16 mouse cellular contexts compared by ENCODE assay signal in the genomic region with DNA sequence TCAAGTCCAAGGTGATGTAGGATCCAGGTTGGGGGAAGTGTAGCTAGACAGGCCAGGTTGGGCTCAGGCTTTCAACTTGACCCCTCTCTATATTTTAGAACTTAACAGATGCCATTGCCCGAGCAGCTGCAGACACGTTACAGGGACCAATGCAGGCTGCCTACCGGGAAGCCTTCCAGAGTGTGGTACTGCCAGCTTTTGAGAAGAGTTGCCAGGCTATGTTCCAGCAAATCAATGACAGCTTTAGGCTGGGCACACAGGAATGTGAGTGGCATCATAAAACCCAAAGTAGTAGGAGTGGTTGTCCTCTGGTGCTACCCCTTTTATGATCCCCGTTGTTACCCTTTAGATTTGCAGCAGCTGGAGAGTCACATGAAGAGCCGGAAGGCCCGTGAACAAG. TPM values are rescaled to one million over a fixed set of nuclear protein-coding genes. Genes with fewer than 3 reads are reported as not detected.
DNase-seq lines count a peak whose midpoint lies in the region; ATAC-seq lines count a peak whose summit lies in the region.
"Had no signal": no experiment of that assay in that cellular context is flagged by ENCODE, and none has a peak within 500 bp of the region (broad histone marks: within the 10 kb centered on the region; RNA-seq: fewer than 3 reads in every experiment).

No protein-coding gene starts in this region.

- DNase-seq in heart, adult 11 months = peak; percentile 95
- peak; percentile 40 for DNase-seq in adipocyte (ENCODE audit: low spot score)
- DNase-seq in gastrocnemius, postnatal 10 days = peak; percentile 47
- DNase-seq in layer of hippocampus, adult 9-11 months = peak; percentile 83
- no peak for DNase-seq in ovary, postnatal 14 days (ENCODE audit: low spot score)
- DNase-seq: cerebellum, adult 9-10 months; kidney, adult 9 months; liver, postnatal 0 days; thymus, postnatal 4 days had no signal

- H3K27ac ChIP-seq in heart, embryonic 12.5 days (ENCODE audit: poor library complexity, severe bottlenecking) = no peak overlapping the region
- H3K27ac ChIP-seq in intestine, embryonic 16.5 days (ENCODE audit: low read length) = no peak overlapping the region
- H3K27ac ChIP-seq: hindbrain, embryonic 14.5 days; neural tube, embryonic 15.5 days had no signal

- no peak overlapping the region for H3K9ac ChIP-seq in heart, embryonic 12.5 days
- H3K9ac ChIP-seq in intestine, embryonic 16.5 days (ENCODE audit: low read depth, low read length) = no peak overlapping the region
- H3K9ac ChIP-seq: hindbrain, embryonic 14.5 days; liver, postnatal 0 days; neural tube, embryonic 15.5 days had no signal

- peaks cover 70% of the 10 kb centered on the region for H3K36me3 ChIP-seq in heart, embryonic 12.5 days
- peaks cover 37% of the 10 kb centered on the region for H3K36me3 ChIP-seq in intestine, embryonic 16.5 days (ENCODE audit: control insufficient read depth, insufficient read depth, low read length)

- no peaks in the 10 kb centered on the region for H3K9me3 ChIP-seq in heart, embryonic 12.5 days (replicated peaks)
- no peaks in the 10 kb centered on the region for H3K9me3 ChIP-seq in intestine, embryonic 16.5 days (ENCODE audit: control insufficient read depth, low read length)
- H3K9me3 ChIP-seq: neural tube, embryonic 15.5 days had no signal

- 90% methylated on average over 6 of the region's 6 CpGs for WGBS in heart, embryonic 12.5 days
- WGBS in intestine, embryonic 16.5 days = 92% methylated on average over 6 of the region's 6 CpGs

- no peak for ATAC-seq in heart, embryonic 12.5 days (ENCODE audit: insufficient number of reproducible peaks, low FRiP score)
- ATAC-seq in inflammation-experienced regulatory T-cells, adult 6 months = no peak
- no peak for ATAC-seq in intestine, embryonic 16.5 days
- ATAC-seq: liver, postnatal 0 days had no signal

- no peaks in the 10 kb centered on the region for H3K27me3 ChIP-seq in heart, embryonic 12.5 days (replicated peaks)
- H3K27me3 ChIP-seq in intestine, embryonic 16.5 days (replicated peaks; ENCODE audit: control insufficient read depth, insufficient read depth, low read length) = no peaks in the 10 kb centered on the region
- H3K27me3 ChIP-seq: neural tube, embryonic 15.5 days had no signal

- H3K4me2 ChIP-seq in heart, embryonic 12.5 days = no peak overlapping the region
- H3K4me2 ChIP-seq in intestine, embryonic 16.5 days (ENCODE audit: low read depth, low read length) = no peak overlapping the region
- H3K4me2 ChIP-seq: hindbrain, embryonic 14.5 days; neural tube, embryonic 15.5 days had no signal

- peaks cover 9% of the 10 kb centered on the region for H3K4me1 ChIP-seq in heart, embryonic 12.5 days (replicated peaks)
- H3K4me1 ChIP-seq in intestine, embryonic 16.5 days (ENCODE audit: control insufficient read depth, insufficient read depth, low read length) = no peaks in the 10 kb centered on the region

- no peak overlapping the region for H3K4me3 ChIP-seq in heart, embryonic 12.5 days
- H3K4me3 ChIP-seq in intestine, embryonic 16.5 days (ENCODE audit: low read length) = no peak overlapping the region
- H3K4me3 ChIP-seq: neural tube, embryonic 15.5 days had no signal

RNA-seq across cellular contexts. Expression of a gene that starts 2.5 kb away (rescaled TPM):
- polyA plus RNA-seq in heart, embryonic 12.5 days (2016; fragmentation: Nextera tagmentation; extraction: Ambion mirVana) = 0.31 and 0.35 TPM in 2 replicates
- under 1 TPM in 1 of 2 experiments, not detected in 1; 0.56 TPM for total RNA-seq in gastrocnemius, postnatal 10 days (2021)
- polyA plus RNA-seq in inflammation-experienced regulatory T-cells, adult 6 months (2017; shearing (Covaris generic)) = 1 to 10 TPM in 2 of 3 experiments, not detected in 1; 1.2 to 1.8 TPM
- polyA plus RNA-seq in intestine, embryonic 16.5 days (2015; fragmentation: Nextera tagmentation; extraction: Ambion mirVana) = 0.29 and 0.33 TPM in 2 replicates
- total RNA-seq: MEL; monocyte, adult 5-6 weeks had no signal
- polyA plus RNA-seq: liver, postnatal 0 days had no signal

RNA-seq across cellular contexts. Expression of a gene that starts 9.4 kb away (rescaled TPM):
- 27.1 and 27.4 TPM in 2 replicates for polyA plus RNA-seq in heart, embryonic 12.5 days (2016; fragmentation: Nextera tagmentation; extraction: Ambion mirVana)
- total RNA-seq in gastrocnemius, postnatal 10 days (2021) = 10 to 100 TPM; 15.2 to 17.5 TPM
- 10 to 100 TPM; 10.0 to 14.4 (median 11.1) TPM for polyA plus RNA-seq in inflammation-experienced regulatory T-cells, adult 6 months (2017; shearing (Covaris generic))
- 25.6 and 26.6 TPM in 2 replicates for polyA plus RNA-seq in intestine, embryonic 16.5 days (2015; fragmentation: Nextera tagmentation; extraction: Ambion mirVana)

RNA-seq across cellular contexts. Expression of a gene that starts 10.2 kb away (rescaled TPM):
- 42.2 and 43.9 TPM in 2 replicates for polyA plus RNA-seq in heart, embryonic 12.5 days (2016; fragmentation: Nextera tagmentation; extraction: Ambion mirVana)
- 10 to 100 TPM; 24.6 to 30.3 TPM for total RNA-seq in gastrocnemius, postnatal 10 days (2021)
- 10 to 100 TPM; 28.1 to 41.1 (median 33.9) TPM for polyA plus RNA-seq in inflammation-experienced regulatory T-cells, adult 6 months (2017; shearing (Covaris generic))
- polyA plus RNA-seq in intestine, embryonic 16.5 days (2015; fragmentation: Nextera tagmentation; extraction: Ambion mirVana) = 31.6 and 34.9 TPM in 2 replicates

RNA-seq across cellular contexts. Expression of a gene that starts 30.5 kb away (rescaled TPM):
- 201 and 224 TPM in 2 replicates for polyA plus RNA-seq in heart, embryonic 12.5 days (2016; fragmentation: Nextera tagmentation; extraction: Ambion mirVana)
- total RNA-seq in gastrocnemius, postnatal 10 days (2021) = 10 to 100 TPM; 65.5 to 80.5 TPM
- 10 to 100 TPM; 10.8 to 70.1 (median 13.0) TPM for polyA plus RNA-seq in inflammation-experienced regulatory T-cells, adult 6 months (2017; shearing (Covaris generic))
- 165 and 207 TPM in 2 replicates for polyA plus RNA-seq in intestine, embryonic 16.5 days (2015; fragmentation: Nextera tagmentation; extraction: Ambion mirVana)

RNA-seq across cellular contexts. Expression of a gene that starts 35.9 kb away (rescaled TPM):
- 53.8 and 59.3 TPM in 2 replicates for polyA plus RNA-seq in heart, embryonic 12.5 days (2016; fragmentation: Nextera tagmentation; extraction: Ambion mirVana)
- total RNA-seq in gastrocnemius, postnatal 10 days (2021) = 10 to 100 TPM; 24.2 to 26.9 TPM
- polyA plus RNA-seq in inflammation-experienced regulatory T-cells, adult 6 months (2017; shearing (Covaris generic)) = 1 to 10 TPM; 5.5 to 6.7 (median 6.0) TPM
- 49.4 and 49.6 TPM in 2 replicates for polyA plus RNA-seq in intestine, embryonic 16.5 days (2015; fragmentation: Nextera tagmentation; extraction: Ambion mirVana)
